Mouse (Mus musculus) neural tube, embryonic 12.5 days (tissue): ENCODE measurements around the gene Gm20388. TPM values are rescaled to one million over a fixed set of nuclear protein-coding genes. Genes with fewer than 3 reads are reported as not detected.

ENCODE experiments used
- ATAC-seq: fragments of 200-750 bp; cut with Nextera tagmentation; 2 replicates; pipeline ENCODE4 v1.8.0; 2017; ENCODE audit warnings: low read depth, mild to moderate bottlenecking, moderate TSS enrichment, moderate library complexity; ENCODE audit not compliant: low FRiP score
- H3K27ac ChIP-seq: fragments of 300-500 bp; sonication (generic); 2 replicates; pipeline ENCODE4 v1.5.1; 2016
- H3K27me3 ChIP-seq: fragments of 300-500 bp; sonication (generic); replicated peaks from 2 replicates; pipeline ENCODE4 v1.6.1; 2016; ENCODE audit warnings: mild to moderate bottlenecking
- H3K36me3 ChIP-seq: fragments of 300-500 bp; sonication (generic); 2 replicates; pipeline ENCODE4 v1.6.1; 2016; ENCODE audit warnings: mild to moderate bottlenecking
- H3K4me1 ChIP-seq: fragments of 300-500 bp; sonication (generic); 2 replicates; pipeline ENCODE4 v1.6.1; 2016
- H3K4me2 ChIP-seq: fragments of 300-500 bp; sonication (generic); replicated peaks from 2 replicates; pipeline ENCODE4 v1.6.1; 2016; ENCODE audit warnings: mild to moderate bottlenecking
- H3K4me3 ChIP-seq: fragments of 300-500 bp; sonication (generic); 2 replicates; pipeline ENCODE4 v1.5.1; 2016
- H3K9ac ChIP-seq: fragments of 300-500 bp; sonication (generic); 2 replicates; pipeline ENCODE4 v1.6.1; 2016; ENCODE audit warnings: mild to moderate bottlenecking
- H3K9me3 ChIP-seq: fragments of 300-500 bp; sonication (generic); 2 replicates; pipeline ENCODE4 v1.6.1; 2016; ENCODE audit warnings: mild to moderate bottlenecking
- WGBS: fragments of 180-500 bp; shearing (Covaris S2); methylation state at CpG from one replicate; pipeline ENCODE4 v1.1.7; 2016; 5-methylcytosine and 5-hydroxymethylcytosine counted together
- polyA plus RNA-seq: library from polyadenylated mRNA; unstranded; fragments of >200 nt; fragmentation: Nextera tagmentation; extraction: Ambion mirVana; gene quantifications from 2 replicates; pipeline ENCODE4 v1.2.1, GENCODE M21; 2016

Gm20388 gene
- polyA plus RNA-seq, 1 experiment from 2014 or later = not detected

- Histone ChIP-seq H3K36me3 (no peaks in the 10 kb centered on the region), H3K27ac (no peak overlapping the region; the same call in 1 of the 2 replicates), H3K4me3 (no peak overlapping the region), H3K9ac (no peak overlapping the region), H3K4me1 (peaks cover 20% of the 10 kb centered on the region), H3K4me2 (no peak overlapping the region), H3K9me3 (no peaks in the 10 kb centered on the region), H3K27me3 (no peaks in the 10 kb centered on the region)
- ATAC-seq = no peak
- 40% methylated on average over 5 of the region's 5 CpGs for WGBS
Observed at GRCm38 (mm10) chr8:122824571-122824970, 2913.9 kb downstream of the Gm20388 start.

GRCm38 (mm10) chr8:122824986-122825385 lies 2914.3 kb downstream of the Gm20388 start:
- no peaks in the 10 kb centered on the region for H3K9me3 ChIP-seq
- H3K27ac ChIP-seq = no peak overlapping the region
- no peak for ATAC-seq
- 81% methylated on average over 9 of the region's 9 CpGs for WGBS
- H3K9ac ChIP-seq = no peak overlapping the region
- no peaks in the 10 kb centered on the region for H3K36me3 ChIP-seq
- H3K4me3 ChIP-seq = no peak overlapping the region
- no peak overlapping the region for H3K4me2 ChIP-seq
- peaks cover 20% of the 10 kb centered on the region for H3K4me1 ChIP-seq
- H3K27me3 ChIP-seq = no peaks in the 10 kb centered on the region

GRCm38 (mm10) chr8:122825408-122825807 lies 2914.8 kb downstream of the Gm20388 start:
- WGBS = 86% methylated on average over 8 of the region's 8 CpGs
- Histone ChIP-seq H3K4me3 (no peak overlapping the region), H3K36me3 (no peaks in the 10 kb centered on the region), H3K9ac (no peak overlapping the region), H3K27me3 (no peaks in the 10 kb centered on the region), H3K4me1 (peaks cover 20% of the 10 kb centered on the region), H3K27ac (no peak overlapping the region), H3K4me2 (no peak overlapping the region), H3K9me3 (no peaks in the 10 kb centered on the region)
- ATAC-seq = no peak

GRCm38 (mm10) chr8:122829396-122829795 lies 2918.8 kb downstream of the Gm20388 start:
- no peaks in the 10 kb centered on the region for H3K9me3 ChIP-seq
- H3K27me3 ChIP-seq = no peaks in the 10 kb centered on the region
- no peak overlapping the region for H3K4me2 ChIP-seq
- H3K4me3 ChIP-seq = no peak overlapping the region
- H3K27ac ChIP-seq = no peak overlapping the region
- no peaks in the 10 kb centered on the region for H3K36me3 ChIP-seq
- ATAC-seq = no peak
- WGBS = 78% methylated on average over 3 of the region's 3 CpGs
- H3K4me1 ChIP-seq = peaks cover 20% of the 10 kb centered on the region
- no peak overlapping the region for H3K9ac ChIP-seq

- Histone ChIP-seq H3K9ac (0 out of 2 replicates have a peak overlapping the region, but pooled peaks have one; percentile 3), H3K36me3 (no peaks in the 10 kb centered on the region), H3K4me3 (no peak overlapping the region), H3K9me3 (no peaks in the 10 kb centered on the region), H3K27ac (no peak overlapping the region), H3K4me2 (no peak overlapping the region), H3K27me3 (no peaks in the 10 kb centered on the region), H3K4me1 (peaks cover 16% of the 10 kb centered on the region)
- WGBS = 40% methylated on average over 8 of the region's 8 CpGs
- peak; percentile 61 for ATAC-seq
Observed at GRCm38 (mm10) chr8:122830349-122831061, 2919.9 kb downstream of the Gm20388 start.

GRCm38 (mm10) chr8:122834416-122834815 lies 2923.8 kb downstream of the Gm20388 start:
- ATAC-seq = no peak
- Histone ChIP-seq H3K36me3 (no peaks in the 10 kb centered on the region), H3K9me3 (no peaks in the 10 kb centered on the region), H3K4me3 (no peak overlapping the region), H3K27me3 (no peaks in the 10 kb centered on the region), H3K4me2 (no peak overlapping the region), H3K27ac (no peak overlapping the region), H3K9ac (no peak overlapping the region), H3K4me1 (no peaks in the 10 kb centered on the region)
- WGBS = 84% methylated on average over 8 of the region's 8 CpGs

- WGBS = 30% methylated on average over 8 of the region's 8 CpGs
- H3K27me3 ChIP-seq = no peaks in the 10 kb centered on the region
- no peak for ATAC-seq
- no peak overlapping the region for H3K9ac ChIP-seq
- no peak overlapping the region for H3K4me3 ChIP-seq
- no peaks in the 10 kb centered on the region for H3K4me1 ChIP-seq
- H3K4me2 ChIP-seq = no peak overlapping the region
- no peak overlapping the region for H3K27ac ChIP-seq
- H3K9me3 ChIP-seq = no peaks in the 10 kb centered on the region
- H3K36me3 ChIP-seq = no peaks in the 10 kb centered on the region
Observed at GRCm38 (mm10) chr8:122834971-122835370, 2924.3 kb downstream of the Gm20388 start.

- ATAC-seq = no peak
- WGBS = 84% methylated on average over 12 of the region's 12 CpGs
Observed at GRCm38 (mm10) chr8:122836199-122836598, 2925.6 kb downstream of the Gm20388 start.

GRCm38 (mm10) chr8:122836696-122837095 lies 2926.1 kb downstream of the Gm20388 start:
- no peaks in the 10 kb centered on the region for H3K27me3 ChIP-seq
- ATAC-seq = no peak
- H3K4me2 ChIP-seq = no peak overlapping the region
- no peaks in the 10 kb centered on the region for H3K36me3 ChIP-seq
- WGBS = 91% methylated on average over 13 of the region's 13 CpGs
- H3K4me1 ChIP-seq = no peaks in the 10 kb centered on the region
- H3K4me3 ChIP-seq = no peak overlapping the region
- no peaks in the 10 kb centered on the region for H3K9me3 ChIP-seq
- H3K9ac ChIP-seq = no peak overlapping the region
- H3K27ac ChIP-seq = no peak overlapping the region

More at GRCm38 (mm10) chr8:122836199-122836598, 2925.6 kb downstream of the Gm20388 start:
- Histone ChIP-seq H3K36me3 (no peaks in the 10 kb centered on the region), H3K27me3 (no peaks in the 10 kb centered on the region), H3K9ac (no peak overlapping the region), H3K4me3 (no peak overlapping the region), H3K4me1 (no peaks in the 10 kb centered on the region), H3K9me3 (no peaks in the 10 kb centered on the region), H3K4me2 (no peak overlapping the region), H3K27ac (no peak overlapping the region)

- no peaks in the 10 kb centered on the region for H3K36me3 ChIP-seq
- no peak overlapping the region for H3K4me2 ChIP-seq
- H3K4me1 ChIP-seq = no peaks in the 10 kb centered on the region; the same call in 1 of the 2 replicates
- ATAC-seq = no peak
- WGBS = 83% methylated on average over 3 of the region's 3 CpGs
- no peaks in the 10 kb centered on the region for H3K9me3 ChIP-seq
- no peak overlapping the region for H3K27ac ChIP-seq
- 0 out of 2 replicates have a peak, but pooled peaks cover 3% of the 10 kb centered on the region for H3K27me3 ChIP-seq
- H3K9ac ChIP-seq = no peak overlapping the region
- H3K4me3 ChIP-seq = no peak overlapping the region
Observed at GRCm38 (mm10) chr8:122844161-122844560, 2933.5 kb downstream of the Gm20388 start.

- H3K9ac ChIP-seq = no peak overlapping the region
- no peak overlapping the region for H3K4me3 ChIP-seq
- H3K4me1 ChIP-seq = no peaks in the 10 kb centered on the region; the same call in none of the 2 replicates
- H3K27ac ChIP-seq = no peak overlapping the region
- ATAC-seq = no peak
- 85% methylated on average over 4 of the region's 4 CpGs for WGBS
- H3K4me2 ChIP-seq = no peak overlapping the region
- H3K36me3 ChIP-seq = no peaks in the 10 kb centered on the region
- H3K9me3 ChIP-seq = no peaks in the 10 kb centered on the region
- 0 out of 2 replicates have a peak, but pooled peaks cover 3% of the 10 kb centered on the region for H3K27me3 ChIP-seq
Observed at GRCm38 (mm10) chr8:122845662-122846061, 2935.0 kb downstream of the Gm20388 start.

GRCm38 (mm10) chr8:122847829-122848561 lies 2937.4 kb downstream of the Gm20388 start, which contains the start of gene Cdh15:
Cdh15 (plus strand) TSS chr8:122847966.
- WGBS = 18% methylated on average over 18 of the region's 18 CpGs

More at GRCm38 (mm10) chr8:122847829-122848561, 2937.4 kb downstream of the Gm20388 start, which contains the start of gene Cdh15:
- peak; percentile 61; the same call in 1 of the 2 replicates for ATAC-seq
- Histone ChIP-seq H3K36me3 (no peaks in the 10 kb centered on the region), H3K4me1 (peaks cover 3% of the 10 kb centered on the region), H3K27me3 (0 out of 2 replicates have a peak, but pooled peaks cover 3% of the 10 kb centered on the region), H3K4me2 (peak within 1 kb of the TSS; percentile 35), H3K4me3 (no peak within 1 kb of the TSS), H3K27ac (no peak within 1 kb of the TSS), H3K9me3 (no peaks in the 10 kb centered on the region), H3K9ac (no peak within 1 kb of the TSS)
